Mouse (Mus musculus) liver, adult 2 months (tissue): ENCODE measurements around the gene D11Wsu47e.

Experiments
- CTCF ChIP-seq: fragments of 200-500 bp; IDR thresholded peaks from 2 replicates; pipeline ENCODE4 v1.5.1; 2011; ENCODE audit warnings: low read depth, low read length, control low read depth
- POLR2A ChIP-seq: fragments of 200-500 bp; IDR thresholded peaks from 2 replicates; pipeline ENCODE4 v1.6.1; 2011; ENCODE audit warnings: low read length, control low read depth; ENCODE audit not compliant: insufficient read depth; ENCODE audit errors: extremely low read depth

DNA sequence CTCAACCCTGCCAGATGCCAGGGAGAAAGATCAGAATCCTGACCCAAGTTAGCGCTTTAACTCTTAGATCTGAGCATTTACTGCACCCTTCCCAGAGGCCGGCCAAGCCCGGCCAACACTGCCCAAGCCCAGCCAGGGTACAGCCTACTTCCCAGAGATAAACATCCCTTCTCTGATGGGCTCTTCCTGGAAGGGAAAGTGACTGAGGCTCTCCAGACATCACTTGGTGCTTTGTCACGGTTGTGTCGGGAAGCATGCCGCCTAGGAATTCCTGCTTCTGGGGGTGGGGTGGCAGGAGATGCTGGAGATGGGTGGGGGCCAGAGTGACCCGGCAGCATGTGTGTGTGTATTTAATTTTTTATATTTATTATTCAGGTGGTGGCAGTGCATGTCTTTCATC lies 55.9 kb downstream of the D11Wsu47e start:
- TF ChIP-seq CTCF (no peak), POLR2A (no peak)
